Mouse (Mus musculus) thymus, adult 2 months (tissue): ENCODE data around the gene Ryr2.

Source experiments
- CTCF ChIP-seq: fragments of 200-500 bp; IDR thresholded peaks from 2 replicates; pipeline ENCODE4 v1.5.1; 2012; ENCODE audit warnings: mild to moderate bottlenecking, control low read depth, low read length, moderate library complexity, borderline replicate concordance; ENCODE audit not compliant: control insufficient read depth, poor library complexity, insufficient read depth; ENCODE audit errors: extremely low read depth
- POLR2A ChIP-seq: fragments of 200-500 bp; IDR thresholded peaks from 2 replicates; pipeline ENCODE4 v1.6.1; 2012; ENCODE audit warnings: mild to moderate bottlenecking, low read length, control low read depth, moderate library complexity; ENCODE audit not compliant: control insufficient read depth, poor library complexity, insufficient read depth; ENCODE audit errors: extremely low read depth

GRCm38 (mm10) chr13:12037241-12037640 is 69.5 kb downstream of the Ryr2 start:
- TF ChIP-seq CTCF (no peak), POLR2A (no peak)
